Mouse (Mus musculus) left cerebral cortex, postnatal 25 days (tissue): ENCODE results near the gene Fmo3. TPM values are rescaled to one million over a fixed set of nuclear protein-coding genes. Genes with fewer than 3 reads are reported as not detected.
A peak's percentile ranks its signal among the peaks of the same experiment; 100 is the strongest.

ENCODE experiments used
- DNase-seq, 2 experiments: peaks; one replicate each; pipeline ENCODE4 v3.0.0; 2022; ENCODE audit warnings: low spot score in 2 of 2, mixed read lengths in 1 of 2
- intact Hi-C: fragments of 180-260 bp; cut with DNase I; formaldehyde crosslinking; loops from one replicate; pipeline ENCODE4 v1.15.1; 2025
- total RNA-seq, 2 experiments: library from RNA; stranded (reverse); gene quantifications; 2 replicates each; pipeline ENCODE4 v1.2.3; 2021

The Fmo3 gene
- not detected for total RNA-seq

DNA sequence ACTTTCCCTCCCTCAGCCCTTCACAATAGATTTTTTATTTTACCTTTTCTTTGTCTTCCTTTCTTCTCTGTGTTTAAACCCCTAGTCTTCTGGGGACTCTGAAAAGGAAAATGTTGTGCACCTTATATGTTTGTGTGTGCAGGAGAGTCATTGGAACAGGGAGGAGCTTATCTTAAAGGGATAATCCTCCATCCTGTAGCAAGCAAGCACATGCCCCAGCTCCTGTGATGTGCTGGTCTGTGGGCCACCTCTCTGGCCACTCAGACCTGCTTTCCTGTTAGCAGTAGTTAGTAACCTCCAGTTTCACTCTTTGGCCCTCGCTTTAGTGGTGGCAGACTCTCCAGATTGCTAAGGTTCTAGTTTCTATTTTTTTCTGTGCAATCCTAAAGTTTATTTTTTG, at the start of gene Fmo3:
Gene Fmo3, minus strand, starts transcription at position 101 of the 400 bp plus-strand sequence.
- DNase-seq = no peak
- intact Hi-C loops = no loop called here

DNA sequence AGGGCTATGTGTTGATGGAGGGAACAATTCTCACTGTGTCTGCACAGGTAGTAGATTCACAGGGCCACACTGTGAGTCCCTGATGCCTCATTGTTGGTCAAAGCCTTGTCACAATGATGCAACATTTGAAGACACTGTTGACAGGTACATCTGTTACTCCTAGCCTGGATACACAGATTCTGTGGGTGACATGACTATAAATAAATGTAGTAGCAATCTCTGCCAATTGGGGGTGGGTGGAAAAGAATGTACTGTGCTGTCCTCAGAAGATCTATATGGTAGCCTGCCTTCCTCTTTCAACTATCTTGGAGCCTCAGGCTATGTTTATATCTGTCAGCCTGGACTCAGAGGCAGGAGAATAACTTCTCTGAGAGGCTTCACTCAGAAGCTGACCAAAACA, 38.7 kb upstream of the Fmo3 start:
- peak in 1 of 2 experiments; percentile 54 for DNase-seq
- intact Hi-C loops = no loop called here

DNA sequence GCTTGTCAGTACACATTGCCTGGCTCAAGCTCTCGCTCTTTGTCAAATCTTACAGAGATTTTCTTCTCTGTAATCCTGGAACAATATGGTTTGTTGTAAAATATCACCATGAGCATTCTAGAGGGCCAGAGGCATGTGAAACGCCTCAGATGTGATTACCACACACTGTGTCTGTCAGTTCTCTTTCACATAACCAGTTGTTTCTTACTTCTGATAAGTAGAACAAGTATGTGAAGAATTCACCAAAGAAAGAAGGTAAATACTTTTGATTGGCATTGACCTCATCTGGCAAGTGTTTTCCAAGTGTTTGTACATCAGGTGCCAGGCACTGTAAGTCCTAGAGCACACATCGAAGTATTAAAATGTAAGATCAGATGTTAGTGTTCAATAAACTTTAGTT, 24.9 kb upstream of the Fmo3 start:
- intact Hi-C loops = no loop called here
- no peak for DNase-seq

GRCm38 (mm10) chr1:163003496-163003895, 19.2 kb upstream of the Fmo3 start:
- no peak for DNase-seq
- intact Hi-C loops = no loop called here

DNA sequence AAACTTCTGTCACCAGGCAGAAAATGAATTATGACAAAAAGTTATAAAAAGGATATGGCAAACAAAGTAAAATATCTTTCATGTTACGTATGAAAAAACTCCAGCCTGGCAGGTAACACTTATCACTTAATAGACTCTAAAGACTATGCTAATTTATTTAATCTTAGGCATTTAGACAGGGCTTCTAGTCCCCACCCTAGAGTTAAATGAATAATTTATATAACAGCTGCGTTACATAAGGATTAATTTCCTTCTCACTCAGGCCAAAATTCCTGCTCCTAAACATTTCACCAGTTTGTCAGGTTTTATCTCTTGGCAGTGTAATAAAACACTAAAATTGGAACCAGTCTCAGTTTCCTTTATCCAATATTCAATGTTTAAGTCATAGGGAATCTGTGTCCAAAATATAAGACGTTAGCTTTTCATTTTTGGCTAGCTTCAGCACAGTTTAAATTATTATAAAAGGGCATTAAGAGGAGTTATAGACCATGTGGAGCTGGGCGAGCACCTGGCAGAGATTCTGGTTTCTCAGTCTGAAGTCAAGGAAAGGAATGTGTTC, 17.0 kb upstream of the Fmo3 start:
- DNase-seq = no peak
- intact Hi-C loops = no loop called here

- no peak for DNase-seq
- intact Hi-C loops = no loop called here
Measured at GRCm38 (mm10) chr1:162987546-162987945, 3.2 kb upstream of the Fmo3 start.

GRCm38 (mm10) chr1:162986777-162987176, 2.4 kb upstream of the Fmo3 start:
- intact Hi-C loops = no loop called here

GRCm38 (mm10) chr1:162986121-162986748, 1.9 kb upstream of the Fmo3 start:
- intact Hi-C loops = no loop called here
- no peak for DNase-seq

More at GRCm38 (mm10) chr1:162986777-162987176, 2.4 kb upstream of the Fmo3 start:
- no peak for DNase-seq

GRCm38 (mm10) chr1:162963556-162963955, 20.8 kb downstream of the Fmo3 start:
- intact Hi-C loops = no loop called here
- no peak for DNase-seq

DNA sequence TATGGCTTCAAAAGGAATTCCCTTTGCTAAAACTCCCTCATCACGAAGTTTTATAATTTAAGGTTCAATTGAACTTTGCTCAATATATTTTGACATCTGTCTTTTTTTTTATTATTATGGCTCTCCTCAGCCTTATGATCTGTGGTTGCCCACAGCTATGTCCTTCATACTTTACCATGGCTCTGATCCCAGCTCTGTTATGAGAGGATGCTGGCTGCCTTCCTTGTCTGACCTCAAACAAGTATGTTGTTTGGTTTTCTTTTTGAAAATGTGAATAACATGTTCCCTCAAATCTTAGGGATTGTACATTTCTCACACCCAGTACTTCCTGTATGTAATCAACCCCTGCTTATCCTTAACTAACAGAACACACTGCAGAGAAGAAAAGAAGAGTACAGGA, 26.9 kb downstream of the Fmo3 start:
- intact Hi-C loops = no loop called here
- DNase-seq = no peak

- no peak for DNase-seq
- intact Hi-C loops = no loop called here
Measured at GRCm38 (mm10) chr1:162953079-162953478, 31.2 kb downstream of the Fmo3 start.

GRCm38 (mm10) chr1:162949763-162950162, 34.6 kb downstream of the Fmo3 start:
- DNase-seq = no peak
- intact Hi-C loops = no loop called here

- no peak for DNase-seq
- intact Hi-C loops = no loop called here
Measured at GRCm38 (mm10) chr1:162947934-162948333, 36.4 kb downstream of the Fmo3 start.

GRCm38 (mm10) chr1:162946837-162947558, 37.3 kb downstream of the Fmo3 start:
- intact Hi-C loops = no loop called here
- DNase-seq = no peak

DNA sequence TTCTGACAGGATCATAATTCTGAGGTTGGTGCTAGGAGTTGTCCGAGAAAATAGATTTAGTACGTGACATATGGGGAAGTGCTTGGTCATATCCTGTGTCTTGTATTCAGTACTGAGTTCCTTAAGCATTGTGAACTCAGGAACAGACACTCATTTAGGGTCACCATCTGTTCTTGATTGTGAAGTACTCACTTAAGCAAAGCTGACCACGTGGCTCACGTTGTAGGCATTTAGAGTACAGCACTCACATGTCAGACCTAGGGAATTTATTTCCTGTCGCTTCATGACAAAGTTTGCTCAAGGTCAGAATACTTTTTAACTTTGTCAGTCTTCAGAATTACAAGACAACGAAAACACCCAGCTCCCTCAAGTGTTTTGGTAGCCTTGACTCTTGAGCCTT, 40.6 kb downstream of the Fmo3 start:
- intact Hi-C loops = no loop called here
- no peak for DNase-seq

GRCm38 (mm10) chr1:162938696-162939351, 45.5 kb downstream of the Fmo3 start:
- no peak for DNase-seq
- intact Hi-C loops = no loop called here

- no peak for DNase-seq
- intact Hi-C loops = no loop called here
Measured at GRCm38 (mm10) chr1:162937970-162938695, 46.2 kb downstream of the Fmo3 start.

DNA sequence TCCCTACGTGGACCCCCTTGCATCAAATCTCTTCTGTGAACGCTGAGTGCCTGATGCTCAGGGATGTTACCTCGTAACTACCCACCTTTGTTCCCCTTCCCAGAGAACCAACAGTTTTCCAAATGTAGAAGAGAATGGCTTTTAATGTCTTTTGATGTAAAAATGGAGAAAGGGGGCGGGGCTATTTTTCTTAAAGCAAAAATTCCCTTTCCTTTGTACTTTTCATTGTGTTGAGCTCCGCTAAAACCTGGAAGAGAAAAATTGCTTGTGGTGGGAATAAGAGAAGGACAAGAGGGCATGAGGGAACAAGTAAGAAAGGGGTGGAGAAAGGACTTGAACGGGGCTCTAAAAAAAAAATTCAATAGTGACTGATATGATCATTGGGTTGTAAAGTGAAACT, 46.9 kb downstream of the Fmo3 start, which contains the start of gene Fmo6:
Gene Fmo6, minus strand, starts transcription at position 101 of the 400 bp plus-strand sequence.
- no peak for DNase-seq
- intact Hi-C loops = no loop called here

DNA sequence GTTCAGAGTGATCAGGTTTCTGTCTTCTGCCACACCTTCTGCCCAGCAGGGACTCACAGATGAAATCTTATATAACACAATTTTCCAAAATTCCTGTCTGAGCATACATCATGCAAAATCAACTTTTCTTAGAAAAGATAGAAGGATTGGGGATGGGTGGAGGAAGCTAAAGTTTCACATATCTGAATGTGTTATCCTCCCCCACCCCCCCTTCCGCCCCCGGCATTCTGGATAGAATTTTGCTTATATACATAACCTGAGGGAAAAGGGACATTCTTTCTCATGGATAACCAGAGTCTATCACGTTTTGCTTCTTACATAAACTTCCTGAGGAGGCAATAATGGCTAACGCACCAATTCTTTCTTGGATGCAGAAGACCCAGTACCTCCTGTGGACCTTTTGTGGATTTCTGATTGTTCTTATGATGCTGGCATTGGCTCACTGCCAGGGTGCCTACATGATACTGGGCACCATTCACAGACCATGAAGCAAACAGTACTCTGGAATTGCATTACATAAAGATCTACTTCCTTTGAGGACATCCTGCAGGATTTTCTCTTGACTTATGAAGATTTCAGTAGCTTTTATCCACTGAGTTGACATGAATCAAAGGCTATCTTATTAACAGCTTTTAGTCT, 49.8 kb downstream of the Fmo3 start:
- peak in 1 of 2 experiments; percentile 49 for DNase-seq
- intact Hi-C loops = no loop called here
